Mouse (Mus musculus) limb, embryonic 14.5 days (tissue): ENCODE measurements at regions not wholly inside any gene's neighbourhood (a gene's known extent, or its start where the extent isn't known, plus 50 kb on each side); places are given as distances from the start of the nearest gene placed in this dataset.

ENCODE experiments used
- ATAC-seq: fragments of 200-750 bp; cut with Nextera tagmentation; 2 replicates; pipeline ENCODE4 v1.8.0; 2017; ENCODE audit warnings: low read depth, moderate number of reproducible peaks, moderate TSS enrichment; ENCODE audit not compliant: low FRiP score
- DNase-seq: peaks from one replicate; pipeline ENCODE4 v3.0.0-alpha.2; 2015; ENCODE audit warnings: low spot score
- H3K27ac ChIP-seq: fragments of 300-500 bp; sonication (generic); replicated peaks from 2 replicates; pipeline ENCODE4 v1.5.1; 2014; ENCODE audit warnings: low read depth, mild to moderate bottlenecking, low read length, moderate library complexity, mixed read lengths
- H3K27me3 ChIP-seq: fragments of 300-500 bp; sonication (generic); 2 replicates; pipeline ENCODE4 v1.6.1; 2014; ENCODE audit warnings: low read length, mixed read lengths; ENCODE audit not compliant: control insufficient read depth, insufficient read depth
- H3K36me3 ChIP-seq: fragments of 300-500 bp; sonication (generic); 2 replicates; pipeline ENCODE4 v1.6.1; 2014; ENCODE audit warnings: mild to moderate bottlenecking, low read length, moderate library complexity, mixed read lengths; ENCODE audit not compliant: control insufficient read depth, insufficient read depth
- H3K4me1 ChIP-seq: fragments of 300-500 bp; sonication (generic); 2 replicates; pipeline ENCODE4 v1.6.1; 2014; ENCODE audit warnings: antibody characterized with exemption, low read length, mixed read lengths; ENCODE audit not compliant: control insufficient read depth, insufficient read depth
- H3K4me2 ChIP-seq: fragments of 300-500 bp; sonication (generic); replicated peaks from 2 replicates; pipeline ENCODE4 v1.6.1; 2014; ENCODE audit warnings: low read depth, mild to moderate bottlenecking, low read length, moderate library complexity; ENCODE audit not compliant: severe bottlenecking
- H3K4me3 ChIP-seq: fragments of 300-500 bp; sonication (generic); replicated peaks from 2 replicates; pipeline ENCODE4 v1.5.1; 2014; ENCODE audit warnings: low read length
- H3K9ac ChIP-seq: fragments of 300-500 bp; sonication (generic); 2 replicates; pipeline ENCODE4 v1.6.1; 2014; ENCODE audit warnings: mild to moderate bottlenecking, low read depth, low read length, moderate library complexity; ENCODE audit not compliant: severe bottlenecking
- H3K9me3 ChIP-seq: fragments of 300-500 bp; sonication (generic); 2 replicates; pipeline ENCODE4 v1.6.1; 2016; ENCODE audit warnings: low read length; ENCODE audit not compliant: control insufficient read depth
- POLR2A ChIP-seq: fragments of 200-500 bp; IDR thresholded peaks from 2 replicates; pipeline ENCODE4 v1.8.0; 2012; ENCODE audit warnings: inconsistent platforms, mild to moderate bottlenecking, moderate library complexity, borderline replicate concordance; ENCODE audit not compliant: insufficient read depth, insufficient read length; ENCODE audit errors: extremely low read depth
- WGBS: fragments of 180-500 bp; shearing (Covaris S2); extraction: QIAGEN DNeasy Blood & Tissue Kit; methylation state at CpG from one replicate; pipeline ENCODE4 v1.1.7; 2014; 5-methylcytosine and 5-hydroxymethylcytosine counted together

DNA sequence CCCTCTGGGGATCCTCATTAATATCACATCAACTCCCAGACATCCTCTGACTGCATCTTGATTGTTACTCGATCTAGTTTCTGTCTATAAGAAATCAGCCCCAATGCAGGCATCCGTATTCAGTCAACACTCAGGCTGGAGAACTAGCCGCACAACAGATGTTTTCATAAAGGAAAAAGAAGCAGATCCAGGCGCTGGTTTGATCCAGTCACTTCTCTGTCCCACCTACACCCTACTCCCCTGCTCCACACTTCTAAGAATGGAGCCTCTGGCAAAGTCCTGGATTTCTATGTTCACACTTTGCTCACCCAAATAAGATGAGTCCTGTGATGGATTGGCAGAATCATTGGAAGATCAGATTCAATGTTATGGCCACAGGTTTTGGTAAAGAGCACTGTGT lies 302.4 kb downstream of the Slc4a3 start:
- Histone ChIP-seq H3K4me3 (no peak overlapping the region), H3K9me3 (no peaks in the 10 kb centered on the region), H3K27ac (no peak overlapping the region), H3K9ac (no peak overlapping the region), H3K4me2 (no peak overlapping the region), H3K27me3 (no peaks in the 10 kb centered on the region), H3K4me1 (peaks cover 16% of the 10 kb centered on the region), H3K36me3 (no peaks in the 10 kb centered on the region)
- 72% methylated on average over 4 of the region's 4 CpGs for WGBS
- no peak for TF ChIP-seq POLR2A
- ATAC-seq (no peak), DNase-seq (no peak)

- H3K4me1 ChIP-seq, result peaks cover 4% of the 10 kb centered on the region
- no peaks in the 10 kb centered on the region for H3K27me3 ChIP-seq
- H3K27ac ChIP-seq, result no peak overlapping the region
- DNase-seq, result no peak
- no peak overlapping the region for H3K9ac ChIP-seq
- no peaks in the 10 kb centered on the region for H3K36me3 ChIP-seq
- no peak for ATAC-seq
- no peak for TF ChIP-seq POLR2A
- H3K4me2 ChIP-seq, result no peak overlapping the region
- no peak overlapping the region for H3K4me3 ChIP-seq
- no peaks in the 10 kb centered on the region for H3K9me3 ChIP-seq
- WGBS, result 94% methylated on average over 4 of the region's 4 CpGs
These were observed 304.1 kb downstream of the Slc4a3 start for GRCm38 (mm10) chr1:75850131-75850530.

GRCm38 (mm10) chr1:75858551-75859255 lies 312.6 kb downstream of the Slc4a3 start:
- ATAC-seq, result no peak
- H3K9me3 ChIP-seq, result no peaks in the 10 kb centered on the region
- H3K36me3 ChIP-seq, result no peaks in the 10 kb centered on the region
- no peaks in the 10 kb centered on the region for H3K4me1 ChIP-seq
- H3K4me3 ChIP-seq, result no peak overlapping the region
- H3K27ac ChIP-seq, result no peak overlapping the region
- H3K9ac ChIP-seq, result no peak overlapping the region
- 77% methylated on average over 7 of the region's 7 CpGs for WGBS
- no peak for TF ChIP-seq POLR2A
- H3K4me2 ChIP-seq, result no peak overlapping the region
- no peak for DNase-seq
- H3K27me3 ChIP-seq, result no peaks in the 10 kb centered on the region

DNA sequence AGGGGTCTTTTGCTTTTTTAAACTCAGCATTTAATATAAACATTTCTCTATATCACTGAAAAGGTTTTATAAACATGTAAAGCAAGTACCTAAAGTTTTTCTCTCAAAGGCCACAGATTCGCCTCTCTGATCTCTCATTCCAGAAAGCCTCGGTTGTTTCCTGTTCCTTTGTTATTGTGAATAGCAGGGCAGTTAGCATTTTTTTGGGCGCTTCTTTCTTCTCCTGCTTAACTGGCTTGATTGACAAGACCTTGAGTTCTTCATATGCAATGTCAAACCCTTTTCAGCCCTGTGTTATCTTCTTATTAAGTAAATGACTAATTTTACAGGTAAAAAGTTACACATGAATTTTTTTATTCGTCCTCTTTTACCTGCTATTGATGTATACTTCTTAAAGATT lies 316.7 kb downstream of the Slc4a3 start:
- no peaks in the 10 kb centered on the region for H3K27me3 ChIP-seq
- H3K4me1 ChIP-seq, result no peaks in the 10 kb centered on the region
- DNase-seq (no peak), ATAC-seq (no peak)
- H3K36me3 ChIP-seq, result no peaks in the 10 kb centered on the region
- no peak overlapping the region for H3K9ac ChIP-seq
- H3K27ac ChIP-seq, result no peak overlapping the region
- WGBS, result 75% methylated on average over 4 of the region's 4 CpGs
- H3K4me2 ChIP-seq, result no peak overlapping the region
- no peak for TF ChIP-seq POLR2A
- H3K9me3 ChIP-seq, result no peaks in the 10 kb centered on the region; the same call in 1 of the 2 replicates
- no peak overlapping the region for H3K4me3 ChIP-seq

DNA sequence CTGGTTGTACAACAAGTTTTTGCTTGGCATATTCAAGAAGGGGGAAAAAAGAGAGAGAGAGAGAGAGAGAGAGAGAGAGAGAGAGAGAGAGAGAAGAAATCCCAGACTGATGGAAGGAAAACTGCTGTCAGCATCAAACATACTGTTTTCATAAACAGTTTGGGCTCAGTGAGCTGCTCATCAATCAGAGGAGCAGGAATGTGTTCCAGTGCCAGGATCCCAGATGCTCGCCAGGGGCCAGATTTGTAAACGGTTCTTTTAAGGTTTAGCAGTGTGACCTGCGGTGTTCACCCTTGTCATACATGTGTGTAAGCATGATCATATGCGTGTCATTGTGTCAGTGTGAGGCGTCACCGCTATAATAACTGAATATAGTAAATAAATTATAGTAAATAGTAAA lies 320.5 kb downstream of the Slc4a3 start:
- H3K36me3 ChIP-seq, result no peaks in the 10 kb centered on the region
- H3K4me3 ChIP-seq, result no peak overlapping the region
- ATAC-seq, result no peak
- no peaks in the 10 kb centered on the region for H3K27me3 ChIP-seq
- TF ChIP-seq POLR2A, result no peak
- WGBS, result 61% methylated on average over 6 of the region's 6 CpGs
- H3K4me2 ChIP-seq, result no peak overlapping the region
- H3K27ac ChIP-seq, result no peak overlapping the region
- no peaks in the 10 kb centered on the region for H3K4me1 ChIP-seq
- no peak for DNase-seq
- no peaks in the 10 kb centered on the region; the same call in 1 of the 2 replicates for H3K9me3 ChIP-seq
- H3K9ac ChIP-seq, result no peak overlapping the region
